Comparison of ENCODE assay signal across 12 mouse cellular contexts in the genomic region with DNA sequence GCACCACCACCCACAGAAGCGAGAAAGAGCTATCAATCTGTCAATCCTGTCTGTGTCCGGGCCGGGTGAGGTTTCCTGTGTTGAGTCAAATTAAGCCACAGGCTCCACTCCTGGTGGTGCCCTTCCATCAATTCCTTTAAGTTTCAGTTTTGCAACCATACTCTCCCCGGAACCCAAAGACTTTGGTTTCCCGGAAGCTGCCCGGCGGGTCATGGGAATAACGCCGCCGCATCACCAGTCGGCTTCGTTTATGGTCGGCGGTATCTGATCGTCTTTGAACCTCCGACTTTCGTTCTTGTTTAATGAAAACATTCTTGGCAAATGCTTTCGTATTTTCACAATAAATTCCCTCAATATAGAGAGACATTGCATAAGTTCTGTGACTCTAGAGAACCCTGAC. TPM values are rescaled to one million over a fixed set of nuclear protein-coding genes. Genes with fewer than 3 reads are reported as not detected.
DNase-seq lines count a peak whose midpoint lies in the region; ATAC-seq and TF ChIP-seq lines count a peak whose summit lies in the region.
"Had no signal": no experiment of that assay in that cellular context is flagged by ENCODE, and none has a peak within 500 bp of the region (broad histone marks: within the 10 kb centered on the region; RNA-seq: fewer than 3 reads in every experiment).

No protein-coding gene starts in this region.

- no peak overlapping the region for H3K4me3 ChIP-seq in embryonic facial prominence, embryonic 10.5 days
- H3K4me3 ChIP-seq in liver, postnatal 0 days (ENCODE audit: low read depth, low read length), result no peak overlapping the region
- no peak overlapping the region for H3K4me3 ChIP-seq in kidney, embryonic 15.5 days (replicated peaks)
- H3K4me3 ChIP-seq: heart, embryonic 13.5 days; hindbrain, embryonic 15.5 days had no signal

- H3K27ac ChIP-seq in embryonic facial prominence, embryonic 10.5 days (replicated peaks), result no peak overlapping the region
- no peak overlapping the region for H3K27ac ChIP-seq in liver, postnatal 0 days (ENCODE audit: low read depth)
- H3K27ac ChIP-seq in kidney, embryonic 15.5 days, result no peak overlapping the region
- H3K27ac ChIP-seq: heart, embryonic 13.5 days; hindbrain, embryonic 15.5 days had no signal

- no peak for TF ChIP-seq CTCF in liver, postnatal 0 days (IDR thresholded peaks at IDR 0.05; ENCODE audit: low read depth)

- peaks cover 4% of the 10 kb centered on the region; the same call in 1 of the 2 replicates for H3K9me3 ChIP-seq in embryonic facial prominence, embryonic 10.5 days
- H3K9me3 ChIP-seq in liver, postnatal 0 days (ENCODE audit: low read length), result no peaks in the 10 kb centered on the region
- H3K9me3 ChIP-seq in kidney, embryonic 15.5 days (replicated peaks), result peaks cover 8% of the 10 kb centered on the region; the same call in 1 of the 2 replicates
- H3K9me3 ChIP-seq: hindbrain, embryonic 15.5 days had no signal

- no peaks in the 10 kb centered on the region for H3K36me3 ChIP-seq in embryonic facial prominence, embryonic 10.5 days (replicated peaks)
- no peaks in the 10 kb centered on the region for H3K36me3 ChIP-seq in liver, postnatal 0 days (replicated peaks; ENCODE audit: insufficient read depth, low read length)
- no peaks in the 10 kb centered on the region for H3K36me3 ChIP-seq in kidney, embryonic 15.5 days
- H3K36me3 ChIP-seq: heart, embryonic 13.5 days; hindbrain, embryonic 15.5 days had no signal

- H3K9ac ChIP-seq in liver, postnatal 0 days (replicated peaks), result no peak overlapping the region
- H3K9ac ChIP-seq in kidney, embryonic 15.5 days, result no peak overlapping the region
- H3K9ac ChIP-seq: heart, embryonic 13.5 days; hindbrain, embryonic 15.5 days had no signal

- 95% methylated on average over 18 of the region's 18 CpGs for WGBS in embryonic facial prominence, embryonic 10.5 days
- 80% methylated on average over 18 of the region's 18 CpGs for WGBS in liver, postnatal 0 days (ENCODE audit: insufficient replicate concordance)
- WGBS in kidney, embryonic 15.5 days, result 93% methylated on average over 18 of the region's 18 CpGs

- H3K4me1 ChIP-seq in embryonic facial prominence, embryonic 10.5 days, result no peaks in the 10 kb centered on the region
- no peaks in the 10 kb centered on the region for H3K4me1 ChIP-seq in liver, postnatal 0 days (ENCODE audit: insufficient read depth)
- no peaks in the 10 kb centered on the region for H3K4me1 ChIP-seq in kidney, embryonic 15.5 days
- H3K4me1 ChIP-seq: heart, embryonic 13.5 days; hindbrain, embryonic 15.5 days had no signal

- no peak overlapping the region for H3K4me2 ChIP-seq in liver, postnatal 0 days (ENCODE audit: low read depth, low read length)
- H3K4me2 ChIP-seq in kidney, embryonic 15.5 days, result no peak overlapping the region
- H3K4me2 ChIP-seq: heart, embryonic 13.5 days; hindbrain, embryonic 15.5 days had no signal

- H3K27me3 ChIP-seq in embryonic facial prominence, embryonic 10.5 days (replicated peaks; ENCODE audit: low read depth, poor library complexity, severe bottlenecking), result no peaks in the 10 kb centered on the region
- H3K27me3 ChIP-seq in liver, postnatal 0 days (ENCODE audit: insufficient read depth, low read length), result no peaks in the 10 kb centered on the region
- no peaks in the 10 kb centered on the region for H3K27me3 ChIP-seq in kidney, embryonic 15.5 days
- H3K27me3 ChIP-seq: heart, embryonic 13.5 days; hindbrain, embryonic 15.5 days had no signal

- DNase-seq in 3T3-L1 (ENCODE audit: low read depth, low spot score) (peak; percentile 19), 416B (ENCODE audit: low read depth) (peak; percentile 41)
- peak; percentile 37 for DNase-seq in embryonic facial prominence, embryonic 10.5 days (ENCODE audit: low spot score)
- DNase-seq in liver, postnatal 0 days, result no peak
- no peak for DNase-seq in spleen, postnatal 10 days (ENCODE audit: low spot score in 2 of 2)
- DNase-seq in kidney, postnatal 14 days, result no peak
- DNase-seq: adrenal gland, postnatal 14 days; kidney, postnatal 25 days; thymus, postnatal 14 days had no signal

- peak; percentile 57; the same call in 1 of the 2 replicates for ATAC-seq in liver, postnatal 0 days
- no peak for ATAC-seq in kidney, embryonic 15.5 days (replicated peaks; ENCODE audit: low FRiP score)

- no peak for TF ChIP-seq EP300 in liver, postnatal 0 days (IDR thresholded peaks at IDR 0.05; ENCODE audit: low read depth)

RNA-seq across cellular contexts. Expression of a gene that starts 30.2 kb away (rescaled TPM):
- 1.1 and 1.3 TPM in 2 replicates for polyA plus RNA-seq in embryonic facial prominence, embryonic 10.5 days (2016; fragmentation: Nextera tagmentation; extraction: Ambion mirVana)
- 0.40 and 0.45 TPM in 2 replicates for polyA plus RNA-seq in liver, postnatal 0 days (2015; fragmentation: Nextera tagmentation; extraction: Ambion mirVana)
- 3.8 and 4.7 TPM in 2 replicates for polyA plus RNA-seq in kidney, embryonic 15.5 days (2015; fragmentation: Nextera tagmentation; extraction: Ambion mirVana)

Comparison
In these comparisons a context has a peak if more than half of its experiments do, and no peak if none do; other contexts are left out.
1. DNase-seq: peak in 3T3-L1 (single experiment), 416B (single experiment) and embryonic facial prominence, embryonic 10.5 days (single experiment); none in liver, postnatal 0 days (single experiment), spleen, postnatal 10 days (0 of 2) and kidney, postnatal 14 days (single experiment).